Mouse (Mus musculus) G1E (cell line): ENCODE data around the gene Thy1. TPM values are rescaled to one million over a fixed set of nuclear protein-coding genes. Genes with fewer than 3 reads are reported as not detected.

ENCODE experiments used
- ATAC-seq: 2 replicates; pipeline ENCODE4 v1.8.0; 2016; ENCODE audit warnings: mild to moderate bottlenecking; ENCODE audit not compliant: insufficient number of reproducible peaks, poor library complexity, low FRiP score, severe bottlenecking; ENCODE audit errors: extremely low read depth
- DNase-seq: peaks from one replicate; pipeline ENCODE4 v3.0.0; 2012; ENCODE audit warnings: low spot score
- H3K27me3 ChIP-seq: 2 replicates; pipeline ENCODE4 v1.6.1; 2012; ENCODE audit warnings: mild to moderate bottlenecking, low read length, inconsistent platforms; ENCODE audit not compliant: insufficient read depth
- H3K36me3 ChIP-seq: replicated peaks from 2 replicates; pipeline ENCODE3; 2012; ENCODE audit warnings: mild to moderate bottlenecking, inconsistent platforms
- H3K4me1 ChIP-seq: 2 replicates; pipeline ENCODE4 v1.6.1; 2012; ENCODE audit warnings: low read depth, low read length, inconsistent platforms, mixed read lengths; ENCODE audit not compliant: insufficient read depth
- H3K4me3 ChIP-seq: 2 replicates; pipeline ENCODE4 v1.5.1; 2012; ENCODE audit warnings: low read depth, mild to moderate bottlenecking, inconsistent platforms, low read length, moderate library complexity, mixed read lengths
- H3K9me3 ChIP-seq: replicated peaks from 2 replicates; pipeline ENCODE4 v1.6.1; 2012; ENCODE audit warnings: inconsistent platforms
- CTCF ChIP-seq: IDR thresholded peaks from 2 replicates; pipeline ENCODE4 v1.5.1; 2012; ENCODE audit warnings: low read depth, low read length, inconsistent platforms, mixed read lengths
- GATA1 ChIP-seq: IDR thresholded peaks from 2 replicates; pipeline ENCODE4 v1.6.1; 2012; ENCODE audit warnings: borderline replicate concordance, low read length, inconsistent platforms, mixed read lengths
- GATA2 ChIP-seq: IDR thresholded peaks from 2 replicates; pipeline ENCODE4 v1.6.1; 2012; ENCODE audit warnings: low read depth, low read length, inconsistent platforms, borderline replicate concordance
- POLR2AphosphoS5 ChIP-seq: IDR thresholded peaks from 2 replicates; pipeline ENCODE4 v1.6.1; 2012; ENCODE audit warnings: low read depth, low read length, inconsistent platforms; ENCODE audit not compliant: insufficient replicate concordance
- TAL1 ChIP-seq: conservative IDR thresholded peaks from 2 replicates; pipeline ENCODE4 v1.6.1; 2012; ENCODE audit warnings: low read depth, low read length, inconsistent platforms, mixed read lengths
- polyA plus RNA-seq: library from polyadenylated mRNA; stranded (reverse); fragments of >175 nt; gene quantifications from 2 replicates; pipeline ENCODE4 v1.2.3, GENCODE M21; 2012
- total RNA-seq, 2 experiments: library from RNA; stranded (forward) in 1 of 2; stranded (reverse) in 1 of 2; fragments of 200-1000 nt in 1 of 2; fragments of >200 nt in 1 of 2; fragmentation: Nextera tagmentation in 1 of 2; gene quantifications; 2 replicates each; pipeline ENCODE4 v1.2.3; 2014 to 2017

Gene Thy1
- total and polyA plus RNA-seq, 3 experiments = not detected

GRCm38 (mm10) chr9:44078136-44078797, 35.1 kb downstream of the Thy1 start:
- ATAC-seq (no peak), DNase-seq (no peak)
- Histone ChIP-seq H3K36me3 (peaks cover 8% of the 10 kb centered on the region), H3K27me3 (peaks cover 9% of the 10 kb centered on the region), H3K4me1 (peaks cover 22% of the 10 kb centered on the region), H3K9me3 (no peaks in the 10 kb centered on the region), H3K4me3 (no peak overlapping the region)
- no peak for TF ChIP-seq CTCF
- no peak for TF ChIP-seq POLR2AphosphoS5
- TF ChIP-seq GATA1 = no peak
- TF ChIP-seq TAL1 = no peak
- no peak for TF ChIP-seq GATA2

- peaks cover 15% of the 10 kb centered on the region for H3K27me3 ChIP-seq
- peaks cover 26% of the 10 kb centered on the region for H3K4me1 ChIP-seq
- ATAC-seq = peak; percentile 24; the same call in 1 of the 2 replicates
- no peak overlapping the region for H3K4me3 ChIP-seq
- no peak for TF ChIP-seq POLR2AphosphoS5
- no peak for TF ChIP-seq GATA1
- no peak for TF ChIP-seq GATA2
- no peak for TF ChIP-seq TAL1
- no peak for TF ChIP-seq CTCF
- no peaks in the 10 kb centered on the region for H3K9me3 ChIP-seq
- DNase-seq = no peak
- H3K36me3 ChIP-seq = peaks cover 10% of the 10 kb centered on the region
Measured at GRCm38 (mm10) chr9:44078955-44079756, 36.0 kb downstream of the Thy1 start.

- Histone ChIP-seq H3K4me1 (peaks cover 36% of the 10 kb centered on the region), H3K9me3 (no peaks in the 10 kb centered on the region), H3K36me3 (peaks cover 10% of the 10 kb centered on the region), H3K27me3 (peaks cover 19% of the 10 kb centered on the region), H3K4me3 (no peak overlapping the region)
- no peak for TF ChIP-seq TAL1
- no peak for TF ChIP-seq CTCF
- TF ChIP-seq POLR2AphosphoS5 = no peak
- TF ChIP-seq GATA2 = no peak
- TF ChIP-seq GATA1 = no peak
- DNase-seq = no peak
- ATAC-seq = no peak
Measured at GRCm38 (mm10) chr9:44079997-44080780, 37.0 kb downstream of the Thy1 start.

- TF ChIP-seq GATA1 = no peak
- TF ChIP-seq POLR2AphosphoS5 = no peak
- TF ChIP-seq TAL1 = no peak
- TF ChIP-seq GATA2 = no peak
- no peak for TF ChIP-seq CTCF
- Histone ChIP-seq H3K4me3 (no peak overlapping the region), H3K27me3 (peaks cover 25% of the 10 kb centered on the region), H3K4me1 (peaks cover 42% of the 10 kb centered on the region), H3K9me3 (no peaks in the 10 kb centered on the region), H3K36me3 (peaks cover 8% of the 10 kb centered on the region)
- no peak for DNase-seq
- no peak for ATAC-seq
Measured at GRCm38 (mm10) chr9:44080953-44081352, 37.8 kb downstream of the Thy1 start.

- DNase-seq = no peak
- H3K27me3 ChIP-seq = peaks cover 29% of the 10 kb centered on the region
- peaks cover 7% of the 10 kb centered on the region for H3K36me3 ChIP-seq
- H3K4me3 ChIP-seq = no peak overlapping the region
- H3K9me3 ChIP-seq = no peaks in the 10 kb centered on the region
- peaks cover 45% of the 10 kb centered on the region for H3K4me1 ChIP-seq
- TF ChIP-seq GATA1 = no peak
- no peak for TF ChIP-seq POLR2AphosphoS5
- TF ChIP-seq GATA2 = no peak
- TF ChIP-seq CTCF = no peak
- TF ChIP-seq TAL1 = no peak
- no peak for ATAC-seq
Measured at GRCm38 (mm10) chr9:44081581-44081980, 38.4 kb downstream of the Thy1 start.

GRCm38 (mm10) chr9:44082266-44082665, 39.1 kb downstream of the Thy1 start:
- Histone ChIP-seq H3K36me3 (peaks cover 7% of the 10 kb centered on the region), H3K4me1 (peaks cover 45% of the 10 kb centered on the region), H3K27me3 (peaks cover 29% of the 10 kb centered on the region), H3K9me3 (no peaks in the 10 kb centered on the region), H3K4me3 (no peak overlapping the region)
- ATAC-seq = no peak
- no peak for TF ChIP-seq POLR2AphosphoS5
- no peak for TF ChIP-seq TAL1
- TF ChIP-seq GATA1 = no peak
- no peak for TF ChIP-seq CTCF
- no peak for TF ChIP-seq GATA2
- DNase-seq = no peak
